Mouse (Mus musculus): Measurements from ENCODE around the gene Dclk2. TPM values are rescaled to one million over a fixed set of nuclear protein-coding genes. Genes with fewer than 3 reads are reported as not detected.

The Dclk2 gene
- 4.3 and 5.4 TPM in 2 replicates for polyA plus RNA-seq (2015; fragmentation: Nextera tagmentation; extraction: Ambion mirVana)

GRCm38 (mm10) chr3:86920343-86921083, at the start of gene Dclk2:
Dclk2 (minus strand) TSS chr3:86920852.
- Histone ChIP-seq H3K4me1 (peaks cover 11% of the 10 kb centered on the region), H3K27ac (no peak within 1 kb of the TSS), H3K9ac (peak within 1 kb of the TSS; percentile 77), H3K4me3 (peak within 1 kb of the TSS; percentile 81), H3K9me3 (no peaks in the 10 kb centered on the region), H3K4me2 (replicated peaks) (peak within 1 kb of the TSS; percentile 95), H3K36me3 (no peaks in the 10 kb centered on the region), H3K27me3 (peaks cover 38% of the 10 kb centered on the region)
- under 1% methylated on average over 89 of the region's 91 CpGs for WGBS
- ATAC-seq (ENCODE audit: low FRiP score, low read depth), result peak; percentile 84

DNA sequence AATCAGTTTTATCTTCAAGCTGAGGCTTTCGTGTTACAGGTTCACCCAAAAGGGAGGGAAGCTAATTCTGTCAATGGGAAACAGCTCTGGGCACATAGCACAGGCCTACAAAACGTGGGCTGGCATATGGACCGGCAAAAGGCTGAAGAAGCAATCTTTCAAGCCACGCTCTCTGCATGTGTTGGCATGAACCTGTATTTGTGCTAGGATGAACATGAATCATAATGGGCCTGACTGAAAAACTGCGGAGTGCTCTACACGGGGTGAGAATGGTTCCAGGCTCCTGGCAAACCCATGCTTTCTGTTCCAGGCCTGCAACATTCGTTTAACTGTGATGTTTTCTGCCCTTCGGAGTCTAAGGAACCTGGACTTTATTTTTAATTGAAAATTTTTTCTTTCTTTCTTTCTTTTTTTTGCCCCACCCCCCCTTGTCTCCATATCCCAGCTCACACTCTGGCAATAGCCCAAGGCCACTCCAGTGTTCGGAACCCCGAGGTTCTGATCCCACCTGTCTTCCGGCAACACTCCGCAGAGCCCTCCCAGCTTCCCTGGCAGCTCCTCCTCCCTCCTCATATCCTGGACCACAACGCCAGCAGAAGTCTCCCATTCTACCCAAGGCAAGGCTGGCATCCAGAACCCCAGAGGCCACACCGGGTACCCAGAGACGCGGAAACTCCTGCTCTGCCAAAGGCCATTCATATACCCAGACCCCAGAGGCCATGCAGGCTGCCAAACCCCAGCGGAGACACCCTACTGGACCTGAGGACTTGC, 42.2 kb upstream of the Dclk2 start:
- WGBS, result 86% methylated on average over 17 of the region's 17 CpGs
- no peak for ATAC-seq (ENCODE audit: low FRiP score, low read depth)

DNA sequence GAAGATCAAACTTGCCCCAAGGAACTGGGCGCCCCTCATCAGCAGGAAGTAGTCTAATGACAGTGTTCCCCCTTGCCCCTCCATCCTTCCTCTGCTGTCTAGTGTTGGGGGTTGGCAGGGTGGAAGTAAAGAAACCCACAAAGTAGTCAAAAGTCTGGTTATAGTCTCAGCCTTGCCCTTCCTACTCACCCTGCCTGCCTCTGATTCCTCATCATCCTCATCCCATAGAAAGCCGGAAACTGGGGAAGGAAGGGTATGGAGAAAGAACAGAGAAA, 40.7 kb upstream of the Dclk2 start:
- no peaks in the 10 kb centered on the region for H3K9me3 ChIP-seq
- no peaks in the 10 kb centered on the region for H3K27me3 ChIP-seq
- no peak for ATAC-seq (ENCODE audit: low FRiP score, low read depth)
- H3K4me3 ChIP-seq, result no peak overlapping the region
- H3K4me2 ChIP-seq (replicated peaks), result no peak overlapping the region
- no peaks in the 10 kb centered on the region for H3K36me3 ChIP-seq
- no peak overlapping the region for H3K27ac ChIP-seq
- no peak overlapping the region for H3K9ac ChIP-seq
- H3K4me1 ChIP-seq, result no peaks in the 10 kb centered on the region
- WGBS, result 92% methylated on average over 2 of the region's 2 CpGs

More for the DNA sequence above, 42.2 kb upstream of the Dclk2 start:
- no peaks in the 10 kb centered on the region for H3K27me3 ChIP-seq
- no peaks in the 10 kb centered on the region for H3K36me3 ChIP-seq
- no peaks in the 10 kb centered on the region for H3K9me3 ChIP-seq
- no peaks in the 10 kb centered on the region for H3K4me1 ChIP-seq
- H3K9ac ChIP-seq, result no peak overlapping the region
- H3K4me3 ChIP-seq, result no peak overlapping the region
- H3K27ac ChIP-seq, result no peak overlapping the region
- no peak overlapping the region for H3K4me2 ChIP-seq (replicated peaks)

GRCm38 (mm10) chr3:86960656-86961394, 40.2 kb upstream of the Dclk2 start:
- Histone ChIP-seq H3K4me3 (no peak overlapping the region), H3K4me2 (replicated peaks) (no peak overlapping the region), H3K4me1 (no peaks in the 10 kb centered on the region), H3K36me3 (no peaks in the 10 kb centered on the region), H3K27me3 (no peaks in the 10 kb centered on the region), H3K9ac (no peak overlapping the region), H3K27ac (no peak overlapping the region), H3K9me3 (no peaks in the 10 kb centered on the region)
- WGBS, result 84% methylated on average over 17 of the region's 17 CpGs
- no peak for ATAC-seq (ENCODE audit: low FRiP score, low read depth)

DNA sequence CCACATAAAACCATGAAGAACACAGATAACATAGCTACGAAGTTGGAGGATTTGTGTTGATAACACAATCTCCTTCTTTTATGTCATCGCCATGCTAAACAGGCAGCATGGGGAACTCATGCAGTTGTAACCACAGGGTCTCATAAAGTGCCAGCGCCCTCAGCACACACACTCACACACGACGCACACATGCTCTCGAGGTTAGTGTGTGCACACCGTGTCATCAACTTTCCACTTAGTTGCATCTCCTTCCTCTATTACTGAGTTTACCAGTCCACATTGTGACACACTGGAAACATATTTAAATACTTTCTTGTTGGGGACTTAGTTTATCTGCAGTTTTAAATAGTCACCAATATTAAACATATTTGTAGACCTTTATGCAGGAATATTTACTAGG, 38.4 kb upstream of the Dclk2 start:
- Histone ChIP-seq H3K4me3 (no peak overlapping the region), H3K4me2 (replicated peaks) (no peak overlapping the region), H3K27me3 (no peaks in the 10 kb centered on the region), H3K9ac (no peak overlapping the region), H3K36me3 (no peaks in the 10 kb centered on the region), H3K4me1 (no peaks in the 10 kb centered on the region), H3K9me3 (peaks cover 2% of the 10 kb centered on the region; the same call in 1 of the 2 replicates), H3K27ac (no peak overlapping the region)
- no peak for ATAC-seq (ENCODE audit: low FRiP score, low read depth)
- WGBS, result 87% methylated on average over 7 of the region's 7 CpGs

DNA sequence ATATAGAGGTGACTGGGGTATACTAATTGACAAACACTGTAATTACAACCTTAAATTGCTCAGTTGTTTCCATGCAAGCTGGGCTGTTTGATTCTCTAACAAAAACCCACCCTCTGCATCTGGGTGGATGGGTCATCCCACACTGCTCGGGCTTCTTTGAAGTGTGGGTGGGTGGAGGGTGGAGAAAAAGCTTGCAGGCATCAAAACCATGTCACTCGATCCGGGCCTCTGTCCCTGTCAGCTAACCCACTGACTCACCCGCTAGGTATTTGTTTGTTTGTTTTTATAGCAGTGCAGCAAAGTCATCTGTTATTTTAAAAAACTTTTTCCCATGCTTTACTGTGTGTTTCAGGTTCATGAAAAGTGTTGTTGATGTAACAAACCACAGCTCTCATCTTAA, 34.7 kb upstream of the Dclk2 start:
- Histone ChIP-seq H3K27me3 (no peaks in the 10 kb centered on the region), H3K4me3 (no peak overlapping the region), H3K36me3 (no peaks in the 10 kb centered on the region), H3K27ac (no peak overlapping the region), H3K9ac (no peak overlapping the region), H3K4me2 (replicated peaks) (no peak overlapping the region), H3K9me3 (peaks cover 11% of the 10 kb centered on the region), H3K4me1 (no peaks in the 10 kb centered on the region)
- ATAC-seq (ENCODE audit: low FRiP score, low read depth), result no peak
- WGBS, result 7% methylated on average over 4 of the region's 4 CpGs

GRCm38 (mm10) chr3:86954521-86954920, 33.9 kb upstream of the Dclk2 start:
- ATAC-seq (ENCODE audit: low FRiP score, low read depth), result no peak
- H3K4me2 ChIP-seq (replicated peaks), result no peak overlapping the region
- peaks cover 11% of the 10 kb centered on the region for H3K9me3 ChIP-seq
- no peak overlapping the region for H3K27ac ChIP-seq
- 73% methylated on average over 1 of the region's 1 CpGs for WGBS
- H3K4me3 ChIP-seq, result no peak overlapping the region
- no peaks in the 10 kb centered on the region for H3K27me3 ChIP-seq
- no peaks in the 10 kb centered on the region for H3K36me3 ChIP-seq
- no peak overlapping the region for H3K9ac ChIP-seq
- no peaks in the 10 kb centered on the region for H3K4me1 ChIP-seq

- no peaks in the 10 kb centered on the region for H3K36me3 ChIP-seq
- no peak overlapping the region for H3K9ac ChIP-seq
- H3K27me3 ChIP-seq, result no peaks in the 10 kb centered on the region
- H3K4me2 ChIP-seq (replicated peaks), result no peak overlapping the region
- peaks cover 11% of the 10 kb centered on the region for H3K9me3 ChIP-seq
- WGBS, result 85% methylated on average over 4 of the region's 4 CpGs
- ATAC-seq (ENCODE audit: low FRiP score, low read depth), result no peak
- no peak overlapping the region for H3K27ac ChIP-seq
- H3K4me1 ChIP-seq, result no peaks in the 10 kb centered on the region
- H3K4me3 ChIP-seq, result no peak overlapping the region
Observed at GRCm38 (mm10) chr3:86953819-86954218, 33.2 kb upstream of the Dclk2 start.

- no peak overlapping the region for H3K4me2 ChIP-seq (replicated peaks)
- no peak overlapping the region for H3K27ac ChIP-seq
- no peaks in the 10 kb centered on the region for H3K36me3 ChIP-seq
- ATAC-seq (ENCODE audit: low FRiP score, low read depth), result no peak
- H3K4me3 ChIP-seq, result no peak overlapping the region
- no peaks in the 10 kb centered on the region for H3K4me1 ChIP-seq
- H3K9me3 ChIP-seq, result peaks cover 11% of the 10 kb centered on the region
- no peak overlapping the region for H3K9ac ChIP-seq
- WGBS, result 37% methylated on average over 2 of the region's 2 CpGs
- H3K27me3 ChIP-seq, result no peaks in the 10 kb centered on the region
Observed at GRCm38 (mm10) chr3:86950652-86951051, 30.0 kb upstream of the Dclk2 start.

DNA sequence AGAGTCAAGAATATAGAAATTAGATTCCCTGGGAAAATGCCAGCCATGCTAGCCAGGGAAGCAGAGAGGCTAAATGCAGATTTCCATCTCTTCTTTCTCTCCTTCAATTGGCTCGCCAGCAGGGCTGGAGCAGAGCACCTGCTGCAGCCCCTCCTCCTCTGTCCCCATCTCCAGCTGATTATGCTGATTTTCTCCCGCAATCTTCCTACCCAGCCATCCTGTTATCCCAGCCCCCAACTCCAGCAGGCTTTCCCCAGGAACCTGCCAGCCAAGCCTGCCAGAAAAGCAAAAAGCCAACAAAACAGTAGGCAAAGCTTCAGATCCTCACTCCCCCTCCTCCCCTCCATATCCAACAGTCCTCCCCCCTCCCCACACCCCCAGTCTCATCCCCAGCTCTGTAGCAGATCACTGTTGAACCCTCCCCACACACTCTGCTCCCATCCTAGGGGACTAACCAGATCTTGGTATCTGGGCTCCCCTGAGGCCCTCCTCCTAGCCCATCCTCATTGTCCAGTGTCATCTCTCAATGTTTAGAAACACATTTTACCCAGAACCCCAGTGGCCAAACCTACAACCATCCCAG, 15.7 kb upstream of the Dclk2 start:
- no peak overlapping the region for H3K4me2 ChIP-seq (replicated peaks)
- H3K27ac ChIP-seq, result no peak overlapping the region
- WGBS, result 21% methylated on average over 2 of the region's 2 CpGs

DNA sequence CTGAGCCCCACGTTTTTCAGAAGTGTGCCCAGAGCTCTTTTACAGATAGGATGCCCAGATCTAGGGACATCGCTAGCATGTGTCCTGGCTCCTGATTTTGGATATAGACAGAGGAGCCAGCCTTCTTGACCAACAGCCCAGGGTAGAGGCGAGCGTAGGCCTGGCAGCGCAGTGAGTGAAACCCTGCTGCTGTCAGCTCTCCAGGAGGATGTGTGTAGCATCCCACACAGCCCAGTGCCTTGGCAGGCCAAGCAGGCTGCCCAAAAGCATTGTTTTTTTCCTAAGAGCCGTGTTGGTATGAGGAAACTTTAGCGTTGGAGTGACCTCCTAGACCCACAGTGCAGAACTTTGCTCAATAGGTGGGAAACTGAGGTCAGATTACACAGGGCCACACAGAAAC, 12.8 kb upstream of the Dclk2 start:
- no peak overlapping the region for H3K27ac ChIP-seq
- no peak overlapping the region for H3K9ac ChIP-seq
- H3K36me3 ChIP-seq, result no peaks in the 10 kb centered on the region
- H3K4me1 ChIP-seq, result no peaks in the 10 kb centered on the region
- no peak for ATAC-seq (ENCODE audit: low FRiP score, low read depth)
- H3K4me3 ChIP-seq, result no peak overlapping the region
- no peaks in the 10 kb centered on the region for H3K9me3 ChIP-seq
- H3K27me3 ChIP-seq, result no peaks in the 10 kb centered on the region
- 83% methylated on average over 7 of the region's 7 CpGs for WGBS
- H3K4me2 ChIP-seq (replicated peaks), result no peak overlapping the region

More for the DNA sequence above, 15.7 kb upstream of the Dclk2 start:
- no peak for ATAC-seq (ENCODE audit: low FRiP score, low read depth)
- no peak overlapping the region for H3K4me3 ChIP-seq
- no peaks in the 10 kb centered on the region for H3K36me3 ChIP-seq
- no peaks in the 10 kb centered on the region for H3K4me1 ChIP-seq
- H3K27me3 ChIP-seq, result no peaks in the 10 kb centered on the region
- no peaks in the 10 kb centered on the region for H3K9me3 ChIP-seq
- H3K9ac ChIP-seq, result no peak overlapping the region

GRCm38 (mm10) chr3:86923686-86924085, 3.0 kb upstream of the Dclk2 start:
- 0 out of 2 replicates have a peak, but pooled peaks cover 3% of the 10 kb centered on the region for H3K9me3 ChIP-seq
- H3K4me3 ChIP-seq, result no peak overlapping the region
- H3K36me3 ChIP-seq, result no peaks in the 10 kb centered on the region
- peaks cover 11% of the 10 kb centered on the region for H3K4me1 ChIP-seq
- H3K4me2 ChIP-seq (replicated peaks), result no peak overlapping the region
- WGBS, result 87% methylated on average over 10 of the region's 10 CpGs
- no peak for ATAC-seq (ENCODE audit: low FRiP score, low read depth)
- H3K27ac ChIP-seq, result no peak overlapping the region
- no peak overlapping the region for H3K9ac ChIP-seq
- peaks cover 30% of the 10 kb centered on the region for H3K27me3 ChIP-seq

Data from limb, embryonic 13.5 days (tissue).